Mouse (Mus musculus): ENCODE data around the gene Gm36028. TPM values are rescaled to one million over a fixed set of nuclear protein-coding genes. Genes with fewer than 3 reads are reported as not detected.

Gene Gm36028
- polyA plus RNA-seq (2016; fragmentation: Nextera tagmentation; extraction: Ambion mirVana): 0.88 and 1.0 TPM in 2 replicates

DNA sequence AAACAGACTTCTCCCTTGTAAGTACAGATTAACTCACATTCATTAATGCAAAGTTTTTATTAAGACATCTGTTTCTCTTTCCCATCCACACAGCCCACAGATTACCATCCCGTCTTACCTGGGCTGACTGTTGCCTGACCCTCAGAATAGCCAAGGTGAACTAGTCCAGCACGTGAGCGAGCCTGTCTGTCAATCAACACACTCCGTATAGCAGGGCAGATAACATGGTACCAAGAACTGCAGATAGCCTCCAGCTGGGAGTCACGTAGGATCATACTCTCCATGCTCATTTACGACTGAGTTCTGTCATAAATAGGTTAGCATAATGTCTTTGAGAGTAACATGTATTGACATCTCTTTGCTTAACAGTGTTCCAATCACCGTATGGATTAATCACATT, at the start of gene Gm36028:
TSS of gene Gm36028 (minus strand) at position 118 of the 400 bp plus-strand sequence.
- DNase-seq (ENCODE audit: low spot score): no peak
- H3K27ac ChIP-seq: no peak within 1 kb of the TSS
- H3K4me1 ChIP-seq: peaks cover 17% of the 10 kb centered on the region
- no peaks in the 10 kb centered on the region for H3K36me3 ChIP-seq
- no peak within 1 kb of the TSS for H3K4me3 ChIP-seq
- no peaks in the 10 kb centered on the region for H3K9me3 ChIP-seq
- H3K27me3 ChIP-seq (ENCODE audit: insufficient read depth, poor library complexity, severe bottlenecking): no peaks in the 10 kb centered on the region
- 50% methylated on average over 7 of the region's 7 CpGs for WGBS

DNA sequence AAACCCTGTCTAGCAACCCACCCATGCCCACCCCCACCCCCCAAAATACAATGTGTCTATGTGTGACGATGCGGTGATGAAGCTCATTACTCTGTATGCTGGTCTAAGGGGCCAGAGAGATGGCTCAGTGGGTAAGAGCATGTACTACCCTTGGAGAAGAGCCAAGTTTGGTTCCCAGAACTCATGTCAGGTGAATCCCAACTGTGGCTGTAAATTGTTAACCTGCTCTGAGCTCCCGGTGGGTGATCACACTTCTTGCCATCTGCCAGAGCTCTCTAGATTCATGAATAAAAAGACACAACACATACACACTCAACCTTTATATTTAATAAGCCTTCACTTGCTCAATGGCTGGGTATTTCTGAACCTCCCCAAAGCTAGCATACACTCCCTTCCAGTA, 45.5 kb upstream of the Gm36028 start:
- no peaks in the 10 kb centered on the region for H3K36me3 ChIP-seq
- WGBS: 93% methylated on average over 3 of the region's 3 CpGs
- peaks cover 2% of the 10 kb centered on the region; the same call in 1 of the 2 replicates for H3K4me1 ChIP-seq
- no peak overlapping the region for H3K4me3 ChIP-seq
- no peak overlapping the region for H3K27ac ChIP-seq
- DNase-seq (ENCODE audit: low spot score): no peak
- no peaks in the 10 kb centered on the region for H3K27me3 ChIP-seq (ENCODE audit: insufficient read depth, poor library complexity, severe bottlenecking)
- no peaks in the 10 kb centered on the region; the same call in 1 of the 2 replicates for H3K9me3 ChIP-seq

DNA sequence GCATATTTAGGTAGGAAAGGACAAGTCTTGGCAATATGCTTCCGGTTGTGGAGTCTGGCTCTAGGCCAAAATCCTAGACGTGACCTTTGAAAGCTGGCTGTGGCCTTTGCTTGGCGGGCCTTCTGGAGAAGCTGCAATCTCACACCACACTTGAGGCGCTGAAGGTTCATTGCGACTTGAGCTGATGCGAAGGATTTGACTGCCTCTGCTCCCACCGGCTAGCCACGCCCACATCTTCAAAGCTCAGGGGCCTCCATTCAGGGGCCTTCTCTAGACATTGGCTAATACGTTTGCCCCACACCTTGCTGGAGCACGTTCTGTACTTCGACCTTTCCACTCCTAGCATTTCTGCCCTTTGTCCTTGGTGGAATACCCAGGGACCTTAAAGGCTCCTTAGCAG, 40.4 kb upstream of the Gm36028 start:
- Histone ChIP-seq H3K4me1 (peaks cover 13% of the 10 kb centered on the region; the same call in 1 of the 2 replicates), H3K4me3 (no peak overlapping the region), H3K36me3 (no peaks in the 10 kb centered on the region), H3K27ac (no peak overlapping the region), H3K9me3 (no peaks in the 10 kb centered on the region; the same call in 1 of the 2 replicates), H3K27me3 (ENCODE audit: insufficient read depth, poor library complexity, severe bottlenecking) (no peaks in the 10 kb centered on the region)
- WGBS: 41% methylated on average over 11 of the region's 11 CpGs
- DNase-seq (ENCODE audit: low spot score): no peak

DNA sequence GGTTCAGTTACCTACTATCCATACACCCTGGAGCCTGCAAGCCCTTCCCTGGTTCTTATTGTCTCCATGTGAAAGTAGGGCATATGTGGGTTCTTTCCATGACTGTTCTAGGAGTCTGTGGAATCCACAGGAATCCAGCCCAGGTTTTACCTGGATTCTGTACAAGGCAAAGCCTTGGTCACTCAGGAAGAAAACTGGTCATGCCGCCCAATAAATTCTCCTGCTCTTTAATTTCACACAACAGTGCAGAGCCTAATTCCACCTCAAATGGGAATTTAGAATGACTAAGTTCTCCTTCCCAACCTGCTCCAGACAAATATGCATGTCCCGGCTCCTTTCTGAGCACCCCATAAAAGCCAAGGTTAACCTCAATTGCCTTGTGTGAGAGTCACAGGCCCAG, 38.4 kb upstream of the Gm36028 start:
- Histone ChIP-seq H3K36me3 (no peaks in the 10 kb centered on the region), H3K9me3 (no peaks in the 10 kb centered on the region), H3K4me1 (peaks cover 21% of the 10 kb centered on the region), H3K27ac (no peak overlapping the region), H3K27me3 (ENCODE audit: insufficient read depth, poor library complexity, severe bottlenecking) (no peaks in the 10 kb centered on the region), H3K4me3 (no peak overlapping the region)
- DNase-seq (ENCODE audit: low spot score): no peak
- 49% methylated on average over 2 of the region's 2 CpGs for WGBS

DNA sequence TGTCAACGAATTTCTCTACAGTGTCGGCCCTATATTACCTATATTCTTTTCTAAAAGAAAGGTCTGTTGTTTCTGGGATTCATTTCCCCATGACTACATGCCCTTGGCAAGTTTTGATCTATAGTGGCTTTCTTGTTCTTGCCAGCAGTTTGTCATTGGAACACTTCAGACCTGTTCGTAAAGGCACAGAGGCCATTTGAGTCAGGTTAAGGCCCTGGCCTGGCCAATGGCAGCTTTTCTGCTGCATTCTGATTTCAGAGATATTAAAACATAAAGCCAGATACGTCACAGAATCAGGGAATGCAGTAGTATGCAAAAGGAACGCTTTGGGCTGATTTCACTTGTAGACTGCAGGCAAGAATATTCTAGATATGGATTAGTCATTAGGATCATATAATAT, 37.8 kb upstream of the Gm36028 start:
- no peak overlapping the region for H3K4me3 ChIP-seq
- H3K27me3 ChIP-seq (ENCODE audit: insufficient read depth, poor library complexity, severe bottlenecking): no peaks in the 10 kb centered on the region
- DNase-seq (ENCODE audit: low spot score): no peak
- WGBS: 86% methylated on average over 5 of the region's 5 CpGs
- no peaks in the 10 kb centered on the region for H3K9me3 ChIP-seq
- H3K4me1 ChIP-seq: peaks cover 26% of the 10 kb centered on the region
- no peaks in the 10 kb centered on the region for H3K36me3 ChIP-seq
- H3K27ac ChIP-seq: no peak overlapping the region

DNA sequence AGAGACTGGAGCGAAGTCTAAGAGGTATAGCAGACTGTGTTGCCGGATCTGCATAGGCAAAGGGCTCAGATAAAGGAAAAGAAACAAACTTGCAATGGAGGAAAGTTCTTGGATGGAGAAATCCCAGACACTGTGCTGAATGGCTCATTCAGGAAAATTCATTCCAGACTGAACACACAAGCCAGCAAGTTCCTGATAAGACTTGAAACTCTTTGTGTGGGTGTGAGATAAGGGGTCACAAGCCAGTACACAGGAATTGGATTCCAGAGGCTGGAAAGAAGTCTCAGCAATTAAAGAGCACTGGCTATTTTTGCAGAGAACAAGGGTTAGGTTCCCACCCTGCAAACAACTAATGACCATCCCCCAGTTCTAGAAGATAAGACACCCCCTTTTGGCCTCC, 33.0 kb upstream of the Gm36028 start:
- DNase-seq (ENCODE audit: low spot score): peak; percentile 77
- H3K27me3 ChIP-seq (ENCODE audit: insufficient read depth, poor library complexity, severe bottlenecking): no peaks in the 10 kb centered on the region
- peaks cover 5% of the 10 kb centered on the region; the same call in 1 of the 2 replicates for H3K36me3 ChIP-seq
- peaks cover 40% of the 10 kb centered on the region for H3K4me1 ChIP-seq
- no peak overlapping the region for H3K4me3 ChIP-seq
- H3K27ac ChIP-seq: peak overlapping the region; percentile 80
- H3K9me3 ChIP-seq: no peaks in the 10 kb centered on the region
- WGBS: 27% methylated on average over 2 of the region's 2 CpGs

DNA sequence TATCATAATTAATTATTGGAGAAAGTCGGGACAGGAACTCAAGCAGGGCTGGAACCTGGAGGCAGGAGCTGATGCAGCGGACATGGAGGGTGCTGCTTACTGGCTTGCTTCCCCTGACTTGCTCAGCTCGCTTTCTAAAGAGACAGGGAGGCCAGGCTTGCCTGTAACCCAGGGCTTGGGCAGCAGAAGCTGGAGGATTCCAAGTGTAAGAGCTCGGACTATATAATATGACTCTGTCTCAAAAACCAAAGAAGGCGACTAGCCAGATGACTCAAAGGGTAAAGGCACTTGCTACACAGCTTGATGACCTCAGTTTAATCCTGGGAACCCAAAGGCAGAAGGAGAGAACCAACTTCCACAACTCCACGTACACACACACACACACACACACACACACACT, 32.4 kb upstream of the Gm36028 start:
- Histone ChIP-seq H3K36me3 (peaks cover 7% of the 10 kb centered on the region; the same call in 1 of the 2 replicates), H3K4me3 (no peak overlapping the region), H3K27me3 (ENCODE audit: insufficient read depth, poor library complexity, severe bottlenecking) (no peaks in the 10 kb centered on the region), H3K9me3 (no peaks in the 10 kb centered on the region), H3K4me1 (peaks cover 40% of the 10 kb centered on the region), H3K27ac (peak overlapping the region; percentile 80)
- 44% methylated on average over 6 of the region's 6 CpGs for WGBS
- no peak for DNase-seq (ENCODE audit: low spot score)

DNA sequence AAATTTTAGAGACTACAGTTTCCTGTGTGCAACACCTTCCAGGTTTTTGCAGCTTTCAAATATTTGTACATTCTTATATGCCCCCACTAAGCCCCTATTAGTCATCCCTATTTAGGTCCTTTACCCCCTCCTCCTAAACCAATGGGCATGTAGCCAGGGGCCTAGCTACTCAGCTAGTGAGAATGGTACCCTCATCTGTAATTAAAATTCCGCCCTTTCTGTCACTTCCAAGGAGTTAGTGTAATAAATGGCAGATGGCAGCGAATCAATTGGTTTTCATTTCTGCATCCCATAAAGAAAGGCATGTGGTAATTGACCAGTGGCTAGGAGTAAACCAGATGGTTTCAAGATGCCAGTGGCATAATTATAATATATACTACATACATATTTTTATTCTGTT, 31.7 kb upstream of the Gm36028 start:
- DNase-seq (ENCODE audit: low spot score): no peak
- Histone ChIP-seq H3K4me3 (no peak overlapping the region), H3K27me3 (ENCODE audit: insufficient read depth, poor library complexity, severe bottlenecking) (no peaks in the 10 kb centered on the region), H3K36me3 (peaks cover 7% of the 10 kb centered on the region; the same call in 1 of the 2 replicates), H3K27ac (no peak overlapping the region), H3K9me3 (no peaks in the 10 kb centered on the region), H3K4me1 (peaks cover 36% of the 10 kb centered on the region)
- WGBS: 90% methylated on average over 2 of the region's 2 CpGs

DNA sequence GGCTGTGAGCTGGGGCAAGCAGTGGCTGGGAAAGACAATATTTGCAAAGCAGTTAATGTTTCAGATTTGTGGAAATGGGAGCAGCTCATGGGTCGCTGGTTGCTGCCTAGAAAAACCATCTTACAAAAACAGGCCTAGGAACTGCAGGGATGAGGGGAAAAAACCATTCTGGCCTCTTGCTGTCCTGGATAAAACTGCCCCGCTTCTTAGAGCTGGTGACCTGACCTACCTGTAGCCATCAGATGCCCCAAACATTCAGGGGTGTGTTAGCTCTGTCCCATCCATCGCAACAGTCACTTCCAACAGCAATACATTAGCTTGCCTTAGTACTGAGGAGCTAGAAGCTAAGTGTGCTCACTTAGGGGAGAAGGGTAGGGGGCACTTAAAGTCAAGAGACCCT, 28.0 kb upstream of the Gm36028 start:
- no peak for DNase-seq (ENCODE audit: low spot score)
- 91% methylated on average over 3 of the region's 3 CpGs for WGBS
- no peak overlapping the region for H3K4me3 ChIP-seq
- no peaks in the 10 kb centered on the region for H3K9me3 ChIP-seq
- H3K27ac ChIP-seq: no peak overlapping the region
- H3K27me3 ChIP-seq (ENCODE audit: insufficient read depth, poor library complexity, severe bottlenecking): no peaks in the 10 kb centered on the region
- peaks cover 21% of the 10 kb centered on the region for H3K4me1 ChIP-seq
- peaks cover 11% of the 10 kb centered on the region for H3K36me3 ChIP-seq

DNA sequence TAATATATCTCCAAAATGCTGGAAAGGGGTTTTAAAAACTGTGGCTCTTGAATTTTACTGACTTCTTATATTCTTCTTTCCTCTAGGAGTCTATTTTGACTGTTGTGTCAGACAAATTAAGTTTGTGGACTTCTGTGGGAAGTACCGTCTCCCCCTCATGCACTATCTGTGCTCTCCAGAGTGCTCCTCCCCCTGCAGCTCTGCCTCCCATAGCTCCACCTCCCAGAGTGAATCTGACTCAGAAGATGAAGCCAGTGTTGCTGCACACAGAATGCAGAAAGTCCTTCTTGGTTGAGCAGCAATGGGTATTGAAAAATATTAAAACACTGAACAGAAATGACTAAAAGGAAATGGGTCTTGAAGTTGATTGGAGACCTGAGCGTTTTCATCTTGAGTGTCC, 20.2 kb upstream of the Gm36028 start:
- no peaks in the 10 kb centered on the region for H3K4me1 ChIP-seq
- H3K27ac ChIP-seq: no peak overlapping the region
- no peak overlapping the region for H3K4me3 ChIP-seq
- 63% methylated on average over 2 of the region's 2 CpGs for WGBS
- H3K36me3 ChIP-seq: peaks cover 74% of the 10 kb centered on the region
- DNase-seq (ENCODE audit: low spot score): no peak
- H3K9me3 ChIP-seq: no peaks in the 10 kb centered on the region
- H3K27me3 ChIP-seq (ENCODE audit: insufficient read depth, poor library complexity, severe bottlenecking): no peaks in the 10 kb centered on the region

DNA sequence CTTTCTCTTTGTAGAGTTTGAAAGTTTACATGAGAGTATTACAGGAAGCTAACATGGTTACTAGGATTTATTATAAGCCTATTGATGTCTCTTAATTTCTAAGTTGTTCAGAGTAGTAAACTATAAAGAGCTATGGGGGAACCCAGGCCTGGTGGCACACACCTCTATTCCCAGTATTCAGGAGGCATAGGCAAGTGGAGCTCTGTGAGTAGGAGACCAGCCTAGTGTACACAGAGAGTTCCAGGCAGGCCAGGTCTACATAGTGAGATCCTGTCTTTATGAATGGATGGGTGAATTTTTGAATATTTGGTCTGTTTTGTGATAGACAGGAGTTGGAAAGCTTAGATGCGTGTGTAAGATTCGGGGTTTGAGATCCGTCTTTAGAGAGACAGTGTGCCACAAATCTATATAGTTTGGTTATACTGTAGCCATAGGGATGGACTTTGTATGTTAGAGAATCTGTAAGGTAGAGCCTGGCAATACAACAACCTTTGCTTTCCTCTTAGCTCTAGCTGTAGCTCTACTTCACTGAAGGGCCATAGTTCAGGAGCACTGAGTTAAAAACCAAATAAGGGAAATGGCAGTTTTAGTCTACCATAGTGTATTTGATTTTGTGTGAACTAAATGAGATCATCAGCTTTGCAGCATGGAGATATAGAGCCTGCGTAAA, 18.9 kb upstream of the Gm36028 start:
- Histone ChIP-seq H3K9me3 (no peaks in the 10 kb centered on the region), H3K36me3 (peaks cover 74% of the 10 kb centered on the region), H3K4me1 (0 out of 2 replicates have a peak, but pooled peaks cover 2% of the 10 kb centered on the region), H3K27ac (no peak overlapping the region), H3K4me3 (no peak overlapping the region), H3K27me3 (ENCODE audit: insufficient read depth, poor library complexity, severe bottlenecking) (no peaks in the 10 kb centered on the region)
- DNase-seq (ENCODE audit: low spot score): no peak
- WGBS: 94% methylated on average over 4 of the region's 4 CpGs

DNA sequence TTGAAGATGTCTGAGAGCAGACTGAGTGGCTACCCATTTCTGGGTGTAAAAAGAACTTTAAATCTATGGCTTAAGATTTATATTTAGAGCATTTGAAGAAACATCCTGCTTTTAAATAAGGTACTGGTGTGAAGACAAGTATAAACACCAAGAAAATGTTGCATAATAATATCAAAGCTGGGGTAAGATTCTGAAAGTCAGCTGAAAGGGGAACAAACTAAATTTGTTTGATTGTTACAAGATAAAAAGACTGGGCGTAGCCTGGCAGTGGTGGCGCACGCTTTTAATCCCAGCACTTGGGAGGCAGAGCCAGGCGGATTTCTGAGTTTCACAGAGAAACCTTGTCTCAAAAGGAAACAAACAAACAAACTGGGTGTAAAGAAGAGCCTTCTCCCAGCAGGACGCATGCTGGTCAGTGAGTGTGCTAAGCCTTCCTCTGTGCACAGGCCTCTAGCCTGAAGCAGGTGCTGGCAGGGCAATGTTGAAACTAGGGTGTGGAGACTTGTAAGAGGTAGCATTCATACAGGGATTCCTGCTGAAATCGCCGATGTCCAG, 18.1 kb upstream of the Gm36028 start:
- Histone ChIP-seq H3K36me3 (peaks cover 71% of the 10 kb centered on the region), H3K4me3 (no peak overlapping the region), H3K27ac (no peak overlapping the region), H3K4me1 (0 out of 2 replicates have a peak, but pooled peaks cover 4% of the 10 kb centered on the region), H3K9me3 (no peaks in the 10 kb centered on the region), H3K27me3 (ENCODE audit: insufficient read depth, poor library complexity, severe bottlenecking) (no peaks in the 10 kb centered on the region)
- 87% methylated on average over 7 of the region's 7 CpGs for WGBS
- no peak for DNase-seq (ENCODE audit: low spot score)

DNA sequence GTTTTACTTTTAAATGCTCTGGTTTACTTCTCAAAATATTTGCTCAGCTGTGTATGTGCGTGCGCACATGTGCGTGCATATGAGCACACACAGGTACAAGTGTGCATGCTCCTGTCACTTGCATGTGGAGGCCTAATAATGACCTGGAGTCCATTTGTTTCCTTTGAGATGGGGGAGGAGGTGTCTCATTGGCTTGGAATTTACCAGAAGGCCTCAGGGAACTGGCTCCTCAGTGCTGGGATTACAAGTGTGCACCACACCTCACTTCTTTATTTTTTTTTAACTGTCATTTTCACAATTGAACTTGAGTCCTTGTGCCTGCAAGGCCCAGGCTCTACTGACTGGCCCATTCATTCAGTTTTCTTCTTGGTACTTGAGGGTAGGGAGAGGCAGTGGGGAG, 16.5 kb upstream of the Gm36028 start:
- Histone ChIP-seq H3K9me3 (no peaks in the 10 kb centered on the region), H3K27ac (no peak overlapping the region), H3K27me3 (ENCODE audit: insufficient read depth, poor library complexity, severe bottlenecking) (no peaks in the 10 kb centered on the region), H3K4me1 (0 out of 2 replicates have a peak, but pooled peaks cover 4% of the 10 kb centered on the region), H3K36me3 (peaks cover 58% of the 10 kb centered on the region), H3K4me3 (no peak overlapping the region)
- DNase-seq (ENCODE audit: low spot score): no peak
- WGBS: 96% methylated on average over 3 of the region's 3 CpGs

All from heart, embryonic 10.5 days (tissue).